Mouse (Mus musculus): Measurements from ENCODE around the gene Tpra1. TPM values are rescaled to one million over a fixed set of nuclear protein-coding genes. Genes with fewer than 3 reads are reported as not detected.

Tpra1 gene
- polyA plus RNA-seq, 1 experiment from 2014 or later: 45.4 TPM

DNA sequence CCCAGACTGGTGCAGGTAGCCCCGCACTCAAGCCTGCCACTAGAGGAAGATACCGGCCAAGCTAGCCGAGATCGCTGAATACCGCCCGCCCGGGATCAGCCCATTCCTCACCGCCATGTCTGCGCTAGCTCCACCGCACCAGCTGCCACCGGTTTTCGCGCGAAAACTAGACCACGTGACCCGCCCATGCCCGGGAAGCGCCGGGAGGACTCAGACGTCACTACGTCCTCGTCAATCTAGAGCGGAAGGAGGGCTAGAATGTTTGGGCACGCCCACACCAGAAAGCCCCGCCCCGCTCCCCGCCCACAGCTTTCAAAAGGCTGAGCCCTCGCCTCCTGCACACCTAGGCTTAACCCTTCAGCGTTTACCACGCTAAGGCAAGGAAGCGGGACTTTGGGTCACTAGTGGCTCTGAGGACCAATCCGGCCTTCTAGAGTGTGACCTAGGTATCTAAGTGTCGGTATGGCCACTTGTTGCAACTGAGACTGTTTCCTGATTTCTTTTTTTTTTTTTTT lies 3.5 kb upstream of the Tpra1 start, which contains the start of gene Mcm2:
Mcm2 (minus strand) TSS at position 247 of the 515 bp plus-strand sequence.
- under 1% methylated on average over 33 of the region's 33 CpGs for WGBS
- H3K27ac ChIP-seq (ENCODE audit: low read depth, low read length): peak within 1 kb of the TSS; percentile 61
- H3K4me1 ChIP-seq (replicated peaks; ENCODE audit: control insufficient read depth, insufficient read depth, low read length): peaks cover 16% of the 10 kb centered on the region
- ATAC-seq (ENCODE audit: low FRiP score) (peak; percentile 77), DNase-seq (ENCODE audit: low spot score) (peak; percentile 98)
- peak within 1 kb of the TSS; percentile 78 for H3K9ac ChIP-seq (ENCODE audit: low read depth, low read length)
- peak within 1 kb of the TSS; percentile 68 for H3K4me3 ChIP-seq (ENCODE audit: low read depth, low read length)
- H3K9me3 ChIP-seq (ENCODE audit: control insufficient read depth, low read length): no peaks in the 10 kb centered on the region
- no peaks in the 10 kb centered on the region for H3K27me3 ChIP-seq (ENCODE audit: control insufficient read depth, insufficient read depth, low read length)
- peak within 1 kb of the TSS; percentile 57 for H3K4me2 ChIP-seq (replicated peaks; ENCODE audit: low read depth, low read length)
- H3K36me3 ChIP-seq (ENCODE audit: control insufficient read depth, insufficient read depth, low read length): 0 out of 2 replicates have a peak, but pooled peaks cover 3% of the 10 kb centered on the region

DNA sequence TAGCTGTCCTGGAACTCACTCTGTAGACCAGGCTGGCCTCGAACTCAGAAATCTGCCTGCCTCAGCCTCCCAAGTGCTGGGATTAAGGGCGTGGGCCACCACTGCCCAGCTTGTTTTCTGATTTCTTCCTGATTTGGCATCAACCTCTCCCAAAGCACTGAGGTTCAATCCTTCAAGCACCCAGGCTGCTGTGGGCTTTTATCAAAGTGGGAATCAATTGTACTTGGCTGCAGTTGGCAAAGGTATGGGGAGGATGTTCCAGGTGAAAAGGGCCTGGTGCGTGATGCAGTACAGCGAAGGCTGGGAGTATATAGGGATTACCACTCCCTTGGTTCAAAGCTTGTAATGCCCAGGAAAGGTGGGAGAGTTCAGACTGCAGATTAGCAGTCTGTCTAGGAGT lies 3.0 kb upstream of the Tpra1 start:
- Histone ChIP-seq H3K27me3 (ENCODE audit: control insufficient read depth, insufficient read depth, low read length) (no peaks in the 10 kb centered on the region), H3K27ac (ENCODE audit: low read depth, low read length) (no peak overlapping the region), H3K9ac (ENCODE audit: low read depth, low read length) (no peak overlapping the region), H3K4me1 (replicated peaks; ENCODE audit: control insufficient read depth, insufficient read depth, low read length) (peaks cover 16% of the 10 kb centered on the region), H3K4me2 (replicated peaks; ENCODE audit: low read depth, low read length) (no peak overlapping the region), H3K36me3 (ENCODE audit: control insufficient read depth, insufficient read depth, low read length) (0 out of 2 replicates have a peak, but pooled peaks cover 3% of the 10 kb centered on the region), H3K4me3 (ENCODE audit: low read depth, low read length) (no peak overlapping the region; the same call in 1 of the 2 replicates), H3K9me3 (ENCODE audit: control insufficient read depth, low read length) (no peaks in the 10 kb centered on the region)
- WGBS: 60% methylated on average over 4 of the region's 4 CpGs
- DNase-seq (ENCODE audit: low spot score): no peak
- no peak for ATAC-seq (ENCODE audit: low FRiP score)

DNA sequence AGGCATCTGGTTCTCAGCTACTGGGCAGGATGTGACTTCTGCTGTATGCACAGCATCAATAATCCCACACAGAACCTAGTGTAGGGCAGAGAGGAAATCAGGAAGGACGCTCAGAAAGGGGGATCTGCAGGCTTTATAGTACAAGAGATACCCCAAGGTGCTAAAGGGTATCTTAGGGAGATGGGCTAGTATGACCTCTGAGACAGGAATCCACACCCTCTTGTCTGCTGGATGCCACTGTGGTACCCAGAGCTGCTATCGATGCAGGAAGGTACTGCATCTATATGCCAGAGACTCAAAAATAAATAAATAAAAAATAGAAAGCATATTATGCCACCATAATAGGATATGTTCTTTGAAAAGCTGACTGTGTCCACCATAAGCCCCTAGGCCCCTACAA lies 2.4 kb upstream of the Tpra1 start:
- 0 out of 2 replicates have a peak, but pooled peaks cover 2% of the 10 kb centered on the region for H3K36me3 ChIP-seq (ENCODE audit: control insufficient read depth, insufficient read depth, low read length)
- ATAC-seq (ENCODE audit: low FRiP score) (no peak), DNase-seq (ENCODE audit: low spot score) (no peak)
- WGBS: 90% methylated on average over 2 of the region's 2 CpGs
- H3K9me3 ChIP-seq (ENCODE audit: control insufficient read depth, low read length): no peaks in the 10 kb centered on the region
- peaks cover 16% of the 10 kb centered on the region for H3K4me1 ChIP-seq (replicated peaks; ENCODE audit: control insufficient read depth, insufficient read depth, low read length)
- no peak overlapping the region for H3K4me2 ChIP-seq (replicated peaks; ENCODE audit: low read depth, low read length)
- H3K9ac ChIP-seq (ENCODE audit: low read depth, low read length): 0 out of 2 replicates have a peak overlapping the region, but pooled peaks have one; percentile 7
- H3K27me3 ChIP-seq (ENCODE audit: control insufficient read depth, insufficient read depth, low read length): no peaks in the 10 kb centered on the region
- no peak overlapping the region for H3K4me3 ChIP-seq (ENCODE audit: low read depth, low read length)
- H3K27ac ChIP-seq (ENCODE audit: low read depth, low read length): no peak overlapping the region

DNA sequence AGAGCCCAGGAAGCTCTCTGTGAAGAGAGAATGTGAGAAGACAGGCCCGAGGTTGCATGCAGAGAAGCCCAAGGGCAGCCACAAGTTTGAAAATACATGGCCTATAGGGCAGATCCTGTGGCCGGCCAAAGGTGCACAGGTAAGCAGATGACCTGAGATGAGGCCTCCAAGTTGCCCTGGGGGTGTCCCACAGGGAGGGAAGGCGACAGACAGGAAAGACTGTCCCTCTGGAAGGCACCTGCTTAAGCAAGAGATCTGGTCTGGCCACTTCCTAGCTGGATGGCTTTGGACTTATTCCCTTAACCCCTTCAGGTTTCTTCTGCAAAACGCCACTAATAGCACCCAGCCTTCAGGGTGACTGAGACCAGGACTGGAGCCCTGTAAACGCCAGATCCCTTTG lies 580 bp upstream of the Tpra1 start:
- peak overlapping the region; percentile 63 for H3K27ac ChIP-seq (ENCODE audit: low read depth, low read length)
- DNase-seq (ENCODE audit: low spot score) (no peak), ATAC-seq (ENCODE audit: low FRiP score) (no peak)
- peak overlapping the region; percentile 91 for H3K9ac ChIP-seq (ENCODE audit: low read depth, low read length)
- no peaks in the 10 kb centered on the region for H3K9me3 ChIP-seq (ENCODE audit: control insufficient read depth, low read length)
- H3K4me1 ChIP-seq (replicated peaks; ENCODE audit: control insufficient read depth, insufficient read depth, low read length): peaks cover 16% of the 10 kb centered on the region
- H3K4me2 ChIP-seq (replicated peaks; ENCODE audit: low read depth, low read length): peak overlapping the region; percentile 93
- no peaks in the 10 kb centered on the region for H3K27me3 ChIP-seq (ENCODE audit: control insufficient read depth, insufficient read depth, low read length)
- H3K4me3 ChIP-seq (ENCODE audit: low read depth, low read length): peak overlapping the region; percentile 63
- H3K36me3 ChIP-seq (ENCODE audit: control insufficient read depth, insufficient read depth, low read length): no peaks in the 10 kb centered on the region
- 9% methylated on average over 5 of the region's 5 CpGs for WGBS

DNA sequence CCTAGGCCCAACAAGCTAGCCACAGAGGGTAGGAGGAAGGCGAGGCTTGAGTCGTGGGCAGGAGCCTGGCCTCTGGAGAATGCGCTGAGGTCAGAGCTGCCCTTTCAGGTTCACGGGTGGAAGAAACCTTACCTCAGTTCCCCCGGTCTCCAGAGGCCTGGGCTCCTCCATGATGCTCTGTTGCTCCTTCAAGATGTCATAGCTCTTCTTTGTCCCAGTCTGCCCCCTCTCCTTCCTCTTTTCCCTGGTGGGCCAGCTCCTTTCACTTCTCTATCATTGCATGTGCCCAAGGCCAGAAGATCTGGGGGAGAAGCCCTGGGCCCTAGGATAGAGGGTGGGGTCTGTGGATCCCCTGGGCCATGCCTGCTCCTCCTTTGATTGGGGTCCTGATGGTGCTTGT lies 1.7 kb downstream of the Tpra1 start:
- Histone ChIP-seq H3K27ac (ENCODE audit: low read depth, low read length) (no peak overlapping the region), H3K4me2 (replicated peaks; ENCODE audit: low read depth, low read length) (peak overlapping the region; percentile 7), H3K4me3 (ENCODE audit: low read depth, low read length) (no peak overlapping the region), H3K36me3 (ENCODE audit: control insufficient read depth, insufficient read depth, low read length) (no peaks in the 10 kb centered on the region), H3K4me1 (replicated peaks; ENCODE audit: control insufficient read depth, insufficient read depth, low read length) (peaks cover 12% of the 10 kb centered on the region; the same call in 1 of the 2 replicates), H3K9me3 (ENCODE audit: control insufficient read depth, low read length) (no peaks in the 10 kb centered on the region), H3K27me3 (ENCODE audit: control insufficient read depth, insufficient read depth, low read length) (no peaks in the 10 kb centered on the region), H3K9ac (ENCODE audit: low read depth, low read length) (no peak overlapping the region; the same call in 1 of the 2 replicates)
- ATAC-seq (ENCODE audit: low FRiP score) (no peak), DNase-seq (ENCODE audit: low spot score) (no peak)
- WGBS: 70% methylated on average over 5 of the region's 5 CpGs

DNA sequence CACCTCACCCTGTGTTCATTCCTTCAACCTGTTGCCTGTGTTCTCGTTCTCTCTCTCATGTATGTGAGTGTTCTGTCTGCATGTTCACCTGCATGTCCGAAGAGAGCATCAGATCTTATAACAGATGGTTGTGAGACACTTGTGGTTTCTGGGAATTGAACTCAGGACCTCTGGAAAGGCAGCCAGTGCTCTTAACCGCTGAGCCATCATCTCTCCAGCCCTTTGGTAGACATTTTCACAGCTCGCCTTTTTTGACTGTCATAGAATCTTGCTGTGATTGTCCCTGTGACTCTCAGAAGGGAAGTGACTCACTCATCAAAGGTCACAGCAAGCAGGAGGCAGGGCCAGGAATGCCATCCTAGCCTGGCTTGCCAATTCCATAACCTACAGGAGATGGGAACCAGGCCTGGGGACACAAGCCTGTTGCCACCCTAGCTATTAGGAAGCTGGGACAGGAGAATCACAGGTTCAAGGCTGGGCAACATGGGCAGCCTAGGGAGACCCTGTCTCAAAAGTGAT lies 2.5 kb downstream of the Tpra1 start:
- WGBS: 90% methylated on average over 4 of the region's 4 CpGs

DNA sequence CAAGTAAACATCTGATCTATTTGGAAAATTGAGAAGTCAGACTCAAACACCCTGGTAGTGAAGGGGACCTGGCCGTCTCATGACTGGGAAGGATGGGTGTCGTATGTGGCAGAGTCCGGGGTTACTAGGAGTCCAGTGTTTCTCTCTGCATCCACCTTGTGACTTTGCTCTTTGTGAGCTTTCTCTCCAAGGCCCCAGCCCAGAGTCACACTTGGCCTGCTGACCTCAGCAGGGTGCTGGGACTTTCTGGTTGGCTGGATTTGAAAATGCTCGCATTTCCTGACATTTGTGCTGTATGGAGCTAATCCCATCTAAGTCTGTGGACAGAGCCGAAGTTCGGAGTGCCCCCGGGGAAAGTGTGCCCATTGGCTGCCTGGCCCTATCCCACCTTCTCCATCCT lies 3.0 kb downstream of the Tpra1 start:
- Histone ChIP-seq H3K27me3 (ENCODE audit: control insufficient read depth, insufficient read depth, low read length) (no peaks in the 10 kb centered on the region), H3K4me3 (ENCODE audit: low read depth, low read length) (no peak overlapping the region), H3K4me2 (replicated peaks; ENCODE audit: low read depth, low read length) (no peak overlapping the region), H3K27ac (ENCODE audit: low read depth, low read length) (no peak overlapping the region), H3K9ac (ENCODE audit: low read depth, low read length) (no peak overlapping the region), H3K36me3 (ENCODE audit: control insufficient read depth, insufficient read depth, low read length) (no peaks in the 10 kb centered on the region), H3K9me3 (ENCODE audit: control insufficient read depth, low read length) (no peaks in the 10 kb centered on the region), H3K4me1 (replicated peaks; ENCODE audit: control insufficient read depth, insufficient read depth, low read length) (peaks cover 12% of the 10 kb centered on the region; the same call in 1 of the 2 replicates)
- no peak for DNase-seq (ENCODE audit: low spot score)
- WGBS: 85% methylated on average over 7 of the region's 7 CpGs
- ATAC-seq (ENCODE audit: low FRiP score): no peak

More for the DNA sequence above, 2.5 kb downstream of the Tpra1 start:
- Histone ChIP-seq H3K27me3 (ENCODE audit: control insufficient read depth, insufficient read depth, low read length) (no peaks in the 10 kb centered on the region), H3K36me3 (ENCODE audit: control insufficient read depth, insufficient read depth, low read length) (no peaks in the 10 kb centered on the region), H3K4me2 (replicated peaks; ENCODE audit: low read depth, low read length) (no peak overlapping the region), H3K4me1 (replicated peaks; ENCODE audit: control insufficient read depth, insufficient read depth, low read length) (peaks cover 12% of the 10 kb centered on the region; the same call in 1 of the 2 replicates), H3K27ac (ENCODE audit: low read depth, low read length) (no peak overlapping the region), H3K4me3 (ENCODE audit: low read depth, low read length) (no peak overlapping the region), H3K9ac (ENCODE audit: low read depth, low read length) (no peak overlapping the region), H3K9me3 (ENCODE audit: control insufficient read depth, low read length) (no peaks in the 10 kb centered on the region)
- DNase-seq (ENCODE audit: low spot score) (no peak), ATAC-seq (ENCODE audit: low FRiP score) (no peak)

DNA sequence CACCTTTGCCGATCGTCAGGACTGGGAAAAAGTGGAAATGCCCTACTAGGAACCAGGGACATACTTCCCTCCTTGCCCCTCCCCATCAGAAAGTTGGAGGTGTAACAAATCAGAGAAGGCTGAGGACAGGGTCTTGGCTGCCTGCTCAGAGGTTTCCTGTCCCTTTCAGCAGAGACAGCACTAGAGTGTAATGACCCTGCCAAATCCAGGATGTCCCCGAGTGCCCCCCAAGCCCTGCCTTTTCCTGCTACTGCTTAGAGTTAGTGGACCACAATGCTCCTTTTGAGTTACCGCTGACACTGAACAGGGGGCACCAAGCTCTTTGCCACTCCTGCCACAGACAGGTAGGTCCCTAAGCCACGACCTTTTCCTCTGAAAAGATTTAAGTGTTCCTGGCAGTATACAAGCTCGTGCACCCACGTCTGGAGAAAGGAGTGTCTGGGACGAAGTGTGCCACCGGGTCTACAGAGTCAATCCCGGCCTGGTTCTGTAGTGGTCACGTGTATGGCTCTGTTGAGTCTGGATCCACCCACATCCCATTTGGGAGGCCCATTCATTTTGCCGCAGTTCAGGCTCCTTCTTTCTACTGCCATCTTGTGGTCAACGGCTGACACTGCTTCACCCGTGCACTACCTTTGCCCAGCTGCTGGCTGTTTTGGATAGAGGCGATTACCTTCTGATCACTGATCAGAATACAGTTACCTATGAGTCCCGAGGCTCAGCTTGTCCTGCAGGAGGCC lies 4.5 kb downstream of the Tpra1 start:
- Histone ChIP-seq H3K4me2 (replicated peaks; ENCODE audit: low read depth, low read length) (no peak overlapping the region), H3K36me3 (ENCODE audit: control insufficient read depth, insufficient read depth, low read length) (no peaks in the 10 kb centered on the region), H3K9ac (ENCODE audit: low read depth, low read length) (0 out of 2 replicates have a peak overlapping the region, but pooled peaks have one; percentile 1), H3K4me3 (ENCODE audit: low read depth, low read length) (no peak overlapping the region), H3K4me1 (replicated peaks; ENCODE audit: control insufficient read depth, insufficient read depth, low read length) (peaks cover 9% of the 10 kb centered on the region; the same call in 1 of the 2 replicates), H3K27ac (ENCODE audit: low read depth, low read length) (no peak overlapping the region), H3K9me3 (ENCODE audit: control insufficient read depth, low read length) (no peaks in the 10 kb centered on the region), H3K27me3 (ENCODE audit: control insufficient read depth, insufficient read depth, low read length) (no peaks in the 10 kb centered on the region)
- peak; percentile 83 for DNase-seq (ENCODE audit: low spot score)
- peak; percentile 23; the same call in 1 of the 2 replicates for ATAC-seq (ENCODE audit: low FRiP score)
- WGBS: 19% methylated on average over 16 of the region's 16 CpGs

Measured in hindbrain, embryonic 11.5 days (tissue).